23 mouse cellular contexts compared by ENCODE assay signal in genomic region chr13:41701345-41701744, GRCm38 (mm10).
DNase-seq lines count a peak whose midpoint lies in the region; ATAC-seq lines count a peak whose summit lies in the region.
"Had no signal": no experiment of that assay in that cellular context is flagged by ENCODE, and none has a peak within 500 bp of the region (broad histone marks: within the 10 kb centered on the region; RNA-seq: fewer than 3 reads in every experiment).

No protein-coding gene starts in this region.

- intact Hi-C loops in heart, postnatal 25 days (cut with DNase I): loop anchor here (5.0 kb wide), 1 partner anchor 39 kb away; no protein-coding TSS in a partner anchor

- H3K36me3 ChIP-seq in forebrain, embryonic 13.5 days (ENCODE audit: poor library complexity, severe bottlenecking): no peaks in the 10 kb centered on the region
- H3K36me3 ChIP-seq in forebrain, embryonic 10.5 days (replicated peaks): no peaks in the 10 kb centered on the region
- H3K36me3 ChIP-seq in heart, embryonic 16.5 days (ENCODE audit: control insufficient read depth, insufficient read depth): no peaks in the 10 kb centered on the region
- H3K36me3 ChIP-seq in forebrain, embryonic 15.5 days: no peaks in the 10 kb centered on the region
- H3K36me3 ChIP-seq: G1E had no signal

- WGBS in forebrain, embryonic 13.5 days: 24% methylated on average over 3 of the region's 3 CpGs
- WGBS in forebrain, embryonic 10.5 days: 68% methylated on average over 3 of the region's 3 CpGs
- 42% methylated on average over 3 of the region's 3 CpGs for WGBS in heart, embryonic 16.5 days
- 12% methylated on average over 3 of the region's 3 CpGs for WGBS in forebrain, embryonic 15.5 days

- H3K4me2 ChIP-seq in forebrain, embryonic 13.5 days: no peak overlapping the region
- no peak overlapping the region for H3K4me2 ChIP-seq in heart, embryonic 16.5 days (ENCODE audit: low read depth, low read length)
- no peak overlapping the region for H3K4me2 ChIP-seq in forebrain, embryonic 15.5 days (replicated peaks)
- H3K4me2 ChIP-seq: heart, embryonic 11.5 days; hindbrain, embryonic 14.5 days had no signal

- ATAC-seq in forebrain, embryonic 13.5 days: peak; percentile 50
- ATAC-seq in heart, embryonic 16.5 days (replicated peaks; ENCODE audit: extremely low read depth, insufficient read depth, low FRiP score): no peak
- ATAC-seq in forebrain, embryonic 15.5 days (replicated peaks): peak; percentile 64; the same call in 1 of the 2 replicates
- ATAC-seq: hindbrain, postnatal 0 days; inflammation-experienced regulatory T-cells, adult 6 months; intestine, embryonic 16.5 days had no signal

- H3K27ac ChIP-seq in forebrain, embryonic 13.5 days: peak overlapping the region; percentile 4; the same call in 1 of the 2 replicates
- H3K27ac ChIP-seq in forebrain, embryonic 10.5 days: no peak overlapping the region
- peak overlapping the region; percentile 33; the same call in 1 of the 2 replicates for H3K27ac ChIP-seq in heart, embryonic 16.5 days (ENCODE audit: low read length)
- H3K27ac ChIP-seq in forebrain, embryonic 15.5 days (replicated peaks): 0 out of 2 replicates have a peak overlapping the region, but pooled peaks have one; percentile 11
- H3K27ac ChIP-seq: hindbrain, embryonic 14.5 days; hindbrain, postnatal 0 days had no signal

- DNase-seq in forebrain, embryonic 10.5 days (ENCODE audit: extremely low spot score, low spot score): no peak
- no peak for DNase-seq in heart, postnatal 25 days (ENCODE audit: low spot score)
- DNase-seq in MN1 (ENCODE audit: low spot score): peak; percentile 10
- no peak for DNase-seq in right cerebral cortex, adult 2 months (ENCODE audit: low spot score in 2 of 2)
- DNase-seq: adrenal gland, adult 2 months; adrenal gland, postnatal 14 days; B cell, adult 2 months; cerebellum, adult 11-12 months; cerebellum, postnatal 14 days; gastrocnemius, postnatal 10 days; gastrocnemius, postnatal 36 days; heart, postnatal 4 days; kidney, adult 18-20 months had no signal

- no peaks in the 10 kb centered on the region for H3K9me3 ChIP-seq in forebrain, embryonic 13.5 days (replicated peaks)
- H3K9me3 ChIP-seq in forebrain, embryonic 10.5 days: no peaks in the 10 kb centered on the region
- no peaks in the 10 kb centered on the region for H3K9me3 ChIP-seq in heart, embryonic 16.5 days (replicated peaks; ENCODE audit: control insufficient read depth, low read length)
- H3K9me3 ChIP-seq in forebrain, embryonic 15.5 days: no peaks in the 10 kb centered on the region
- H3K9me3 ChIP-seq: G1E had no signal

- H3K4me1 ChIP-seq in forebrain, embryonic 13.5 days: peaks cover 13% of the 10 kb centered on the region; the same call in 1 of the 2 replicates
- H3K4me1 ChIP-seq in forebrain, embryonic 10.5 days: peaks cover 10% of the 10 kb centered on the region
- H3K4me1 ChIP-seq in heart, embryonic 16.5 days (ENCODE audit: control insufficient read depth, insufficient read depth, low read length): peaks cover 23% of the 10 kb centered on the region
- no peaks in the 10 kb centered on the region for H3K4me1 ChIP-seq in forebrain, embryonic 15.5 days

- no peaks in the 10 kb centered on the region for H3K27me3 ChIP-seq in forebrain, embryonic 13.5 days
- H3K27me3 ChIP-seq in forebrain, embryonic 10.5 days (ENCODE audit: poor library complexity, severe bottlenecking): no peaks in the 10 kb centered on the region
- no peaks in the 10 kb centered on the region for H3K27me3 ChIP-seq in heart, embryonic 16.5 days (ENCODE audit: control insufficient read depth, insufficient read depth, low read length)
- no peaks in the 10 kb centered on the region for H3K27me3 ChIP-seq in forebrain, embryonic 15.5 days
- H3K27me3 ChIP-seq: CH12.LX had no signal

- no peak overlapping the region for H3K9ac ChIP-seq in forebrain, embryonic 13.5 days
- H3K9ac ChIP-seq in heart, embryonic 16.5 days (ENCODE audit: low read length): no peak overlapping the region
- no peak overlapping the region for H3K9ac ChIP-seq in forebrain, embryonic 15.5 days (replicated peaks)
- H3K9ac ChIP-seq: hindbrain, embryonic 14.5 days had no signal

- no peak overlapping the region for H3K4me3 ChIP-seq in forebrain, embryonic 13.5 days
- no peak overlapping the region for H3K4me3 ChIP-seq in forebrain, embryonic 10.5 days
- no peak overlapping the region for H3K4me3 ChIP-seq in heart, embryonic 16.5 days (ENCODE audit: low read length)
- no peak overlapping the region for H3K4me3 ChIP-seq in forebrain, embryonic 15.5 days
